Mouse (Mus musculus) T-helper 1 cell (primary cell): ENCODE measurements at regions not wholly inside any gene's neighbourhood (a gene's known extent, or its start where the extent isn't known, plus 50 kb on each side); places are given as distances from the start of the nearest gene placed in this dataset.

ENCODE experiments used
- in situ Hi-C: fragments of 300-600 bp; cut with MboI, MseI; formaldehyde crosslinking; loops from one replicate; pipeline ENCODE4 v1.15.1; 2025; ENCODE audit warnings: high pct_unique_total_duplicates

DNA sequence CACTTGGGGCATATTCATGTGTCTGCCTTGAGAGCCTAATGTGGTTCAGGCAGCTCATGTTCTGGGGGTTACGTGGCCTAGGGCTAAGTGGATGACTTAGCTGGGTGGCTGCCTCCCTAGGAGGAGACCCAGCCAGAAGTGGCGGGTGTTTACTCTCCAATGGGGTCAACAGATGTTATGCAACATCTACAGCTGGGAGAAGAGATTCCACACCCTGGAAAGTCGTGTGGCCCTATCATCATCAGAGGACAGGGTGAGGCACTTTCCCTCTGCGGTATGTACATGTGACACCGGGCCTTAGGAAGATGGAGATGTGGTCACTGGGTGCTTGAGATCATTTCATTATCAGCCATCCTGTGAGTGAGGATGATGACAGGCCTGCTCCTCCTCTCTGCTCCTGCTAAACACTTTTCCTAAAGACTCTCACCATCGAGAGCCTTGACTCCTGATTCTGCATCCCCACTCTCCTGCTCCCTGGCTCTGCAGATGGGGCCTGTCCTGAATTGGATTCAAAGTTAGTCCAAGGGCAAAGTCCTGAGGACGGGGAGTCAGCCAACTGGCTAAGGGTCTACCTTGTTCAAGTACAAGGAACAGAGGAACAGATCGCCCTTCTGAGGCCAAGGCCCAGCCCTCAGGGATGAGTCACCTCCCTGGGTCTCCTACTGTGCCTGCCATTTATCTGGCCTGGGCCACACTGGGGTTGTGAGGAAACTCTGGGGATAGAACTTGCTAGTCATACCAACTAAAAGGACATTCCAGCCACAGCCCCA lies 99.8 kb upstream of the Cops8 start:
- in situ Hi-C loops: no loop called here

DNA sequence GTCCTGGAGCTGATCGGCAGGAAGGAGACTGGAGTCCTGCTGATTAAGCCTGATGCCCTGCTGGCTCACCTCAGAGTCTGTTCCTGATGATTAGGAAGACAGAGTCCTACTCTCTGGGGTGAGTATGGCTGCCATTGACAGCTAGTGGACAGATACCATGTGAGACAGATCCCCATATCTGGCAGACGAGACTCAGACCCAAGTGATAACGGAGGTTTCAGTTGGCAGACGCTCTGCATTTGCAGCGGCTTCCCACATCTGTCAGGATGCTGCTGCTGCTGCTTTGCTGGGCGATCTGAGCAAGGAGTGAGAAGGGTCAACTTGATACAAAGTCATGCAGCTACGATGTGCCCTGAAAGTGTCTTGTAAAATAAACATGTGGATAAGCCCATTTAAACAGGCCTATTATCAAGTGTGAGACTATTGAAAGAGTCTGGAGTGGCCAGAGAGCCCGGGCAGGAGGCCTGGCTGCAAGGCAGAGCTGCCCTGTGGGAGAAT lies 98.1 kb upstream of the Cops8 start:
- in situ Hi-C loops: no loop called here

DNA sequence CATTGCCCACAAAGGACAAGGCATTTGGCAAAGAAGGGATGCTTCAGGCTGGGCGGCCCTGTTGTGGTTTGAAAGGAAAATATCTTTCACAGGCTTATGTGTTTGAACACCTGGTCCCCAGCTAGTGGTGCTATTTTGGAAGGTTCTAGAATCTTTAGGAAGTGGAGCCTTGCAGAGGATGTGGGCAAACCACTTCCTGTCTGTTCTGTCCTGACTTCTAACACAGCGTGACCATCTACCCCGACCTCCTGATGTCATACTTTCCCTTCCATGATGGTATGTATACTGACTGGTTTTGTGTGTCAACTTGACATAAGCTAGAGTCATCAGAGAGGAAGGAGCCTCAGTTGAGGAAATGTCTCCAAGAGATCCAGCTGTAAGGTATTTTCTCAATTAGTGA lies 97.2 kb upstream of the Cops8 start:
- in situ Hi-C loops: no loop called here

DNA sequence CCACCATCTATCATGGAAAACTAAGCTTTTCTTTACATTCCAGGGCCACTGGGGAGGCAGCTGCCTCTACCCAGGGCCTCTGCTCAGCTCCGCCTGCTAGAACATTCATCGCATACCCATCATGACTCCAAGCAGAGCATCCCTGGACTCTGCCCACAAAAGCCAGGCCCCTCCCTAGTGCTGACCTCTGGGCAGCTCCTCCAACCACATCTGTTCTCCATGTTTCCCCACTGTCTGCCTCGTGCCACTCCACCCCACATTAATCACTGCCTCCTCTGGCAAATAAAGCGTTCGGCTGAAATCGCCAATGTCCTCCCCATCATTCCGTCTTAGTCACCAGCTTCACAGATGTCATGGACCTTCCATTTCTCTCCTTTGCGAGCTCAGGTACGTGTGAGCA lies 96.2 kb upstream of the Cops8 start:
- in situ Hi-C loops: no loop called here

DNA sequence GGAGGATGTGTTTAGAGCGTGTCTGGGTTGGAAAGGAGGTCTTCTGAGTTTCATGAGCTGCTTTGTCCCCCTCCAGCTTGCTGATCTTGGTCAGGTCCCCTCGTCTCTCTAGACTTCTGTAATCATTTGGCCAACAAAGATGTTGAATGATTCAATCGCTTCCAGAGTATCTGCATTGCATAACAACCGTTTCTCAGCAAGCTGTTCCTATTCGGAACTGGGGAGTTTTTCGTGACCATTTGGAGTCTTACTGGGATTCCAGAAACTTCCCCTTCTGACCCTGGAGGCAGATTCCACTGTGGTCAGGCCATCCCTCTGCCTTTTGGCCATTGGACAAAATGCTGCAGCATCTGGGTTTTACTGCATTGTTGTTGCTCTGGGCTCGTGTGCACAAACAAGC lies 93.4 kb upstream of the Cops8 start:
- in situ Hi-C loops: no loop called here

DNA sequence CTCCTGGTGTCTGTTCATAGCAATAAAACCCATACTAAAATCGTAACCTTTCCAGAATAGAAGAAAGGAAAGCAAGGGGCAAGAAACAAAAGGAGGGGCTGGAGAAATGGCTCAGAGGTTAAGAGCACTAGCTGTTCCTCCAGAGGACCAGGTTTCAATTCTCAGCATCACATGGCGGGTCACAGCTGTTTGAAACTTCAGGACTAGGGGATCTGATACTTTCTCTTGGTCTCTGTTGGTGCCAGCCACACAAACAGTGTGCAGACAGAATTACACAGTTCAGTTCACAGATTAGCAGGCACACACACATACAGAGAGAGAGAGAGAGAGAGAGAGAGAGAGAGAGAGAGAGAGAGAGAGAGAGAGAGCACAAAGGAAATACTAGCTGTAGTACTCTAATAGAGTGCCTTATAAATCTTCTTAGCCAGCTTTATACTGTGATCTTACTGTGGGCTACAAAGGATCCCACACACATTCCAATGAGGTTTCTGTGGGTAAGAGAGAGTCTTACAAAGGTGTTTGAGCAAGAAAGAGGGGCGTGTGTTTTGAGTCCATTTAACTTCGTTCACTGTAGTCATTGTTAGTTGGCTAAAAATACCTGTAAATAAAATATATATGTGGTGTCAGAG lies 89.2 kb upstream of the Cops8 start:
- in situ Hi-C loops: no loop called here

DNA sequence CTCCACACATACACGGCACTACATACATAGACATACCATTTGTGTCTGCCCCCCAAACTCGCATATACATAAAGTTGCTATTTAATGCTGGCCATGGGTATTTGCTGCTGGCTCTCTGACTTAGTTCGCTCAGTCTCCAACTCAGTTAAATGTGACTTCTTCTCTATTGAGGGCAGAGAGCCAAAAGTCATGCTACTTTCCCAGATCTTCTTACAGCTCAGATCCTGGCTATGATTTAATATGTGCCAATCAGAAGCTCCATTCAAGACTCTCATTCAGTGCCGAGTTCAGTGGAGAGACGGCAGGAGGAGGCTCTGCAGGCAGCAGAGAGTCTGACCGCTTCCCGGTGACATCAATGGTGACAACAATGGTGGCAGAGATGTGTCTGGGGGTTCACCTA lies 88.6 kb upstream of the Cops8 start:
- in situ Hi-C loops: no loop called here

DNA sequence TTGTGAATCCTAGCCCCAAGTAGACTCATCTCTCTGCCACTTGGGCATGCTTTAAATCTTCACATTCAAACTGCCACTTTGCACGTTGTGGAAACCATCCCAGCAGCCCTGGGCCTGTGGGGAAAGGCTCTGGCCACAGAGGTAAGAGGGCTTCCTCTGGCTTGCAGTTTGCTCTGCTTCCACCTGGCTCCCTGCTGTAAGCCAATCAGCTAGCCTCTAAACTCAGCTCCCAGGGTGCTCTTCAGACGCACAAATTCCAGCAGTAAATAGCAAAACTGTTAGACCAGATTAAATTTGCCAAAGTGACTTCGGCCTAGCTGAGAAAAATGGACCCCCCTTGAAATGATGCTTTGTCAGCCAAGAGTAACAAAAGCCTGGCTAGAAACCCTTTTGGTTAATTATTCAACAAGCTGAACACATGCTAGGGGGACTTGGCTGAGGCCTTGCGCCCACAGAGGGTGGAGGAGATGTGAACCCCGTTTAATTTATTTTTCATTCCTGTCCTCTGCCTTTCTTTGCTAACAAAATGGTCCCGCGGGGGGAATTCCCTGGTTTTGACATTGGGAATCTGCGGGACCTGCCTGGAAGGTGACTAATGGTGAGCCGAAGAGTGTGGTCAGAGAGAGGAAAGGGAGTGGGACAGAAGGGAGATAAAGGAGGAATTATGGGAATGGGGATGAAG lies 84.1 kb upstream of the Cops8 start:
- in situ Hi-C loops: no loop called here

DNA sequence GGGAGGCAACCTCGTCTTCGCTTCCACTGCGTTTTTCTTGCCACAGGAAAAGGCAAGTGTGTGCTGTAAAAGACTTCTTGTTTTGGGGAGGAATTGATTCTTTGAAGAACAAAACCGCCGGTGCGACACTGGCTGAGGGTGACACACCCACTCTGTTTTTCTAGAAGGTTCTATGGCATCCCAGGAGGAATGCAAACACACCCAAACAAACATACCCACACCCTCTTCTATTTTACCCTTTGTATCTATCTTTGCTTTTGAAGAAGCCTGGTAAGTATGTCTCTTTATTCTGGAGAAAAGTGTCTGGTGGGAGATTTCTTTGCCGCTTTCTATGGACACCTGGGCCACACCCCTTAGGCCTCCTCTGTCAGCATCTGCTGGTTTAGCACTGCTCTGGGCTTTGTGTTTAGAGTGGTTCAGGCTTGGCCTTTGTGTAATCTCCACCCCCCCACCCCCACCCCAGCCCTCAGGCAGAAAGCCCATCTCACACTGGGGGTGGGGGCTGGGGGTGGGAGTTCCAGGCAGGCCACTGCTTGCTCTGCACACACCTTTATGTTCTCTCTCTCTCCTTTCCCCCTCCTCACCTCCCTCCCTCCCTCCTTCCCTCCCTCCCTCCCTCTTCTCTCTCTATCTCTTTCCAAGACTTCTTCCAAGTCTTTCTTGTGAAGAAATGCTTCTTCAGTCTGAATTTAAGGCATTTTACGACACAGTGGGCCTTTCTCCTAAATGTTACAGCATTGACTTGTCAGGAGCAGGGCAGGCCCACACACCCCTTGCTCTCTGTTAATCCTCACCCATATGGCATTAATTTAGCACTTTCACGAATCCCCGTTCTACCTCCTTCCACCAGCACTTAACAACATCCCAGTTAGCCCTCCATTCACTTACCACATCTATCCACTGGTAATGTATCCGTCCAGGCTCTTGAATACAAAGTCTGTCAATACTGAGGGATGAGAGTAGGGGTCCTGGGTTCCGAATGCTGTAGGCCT lies 83.2 kb upstream of the Cops8 start:
- in situ Hi-C loops: no loop called here

DNA sequence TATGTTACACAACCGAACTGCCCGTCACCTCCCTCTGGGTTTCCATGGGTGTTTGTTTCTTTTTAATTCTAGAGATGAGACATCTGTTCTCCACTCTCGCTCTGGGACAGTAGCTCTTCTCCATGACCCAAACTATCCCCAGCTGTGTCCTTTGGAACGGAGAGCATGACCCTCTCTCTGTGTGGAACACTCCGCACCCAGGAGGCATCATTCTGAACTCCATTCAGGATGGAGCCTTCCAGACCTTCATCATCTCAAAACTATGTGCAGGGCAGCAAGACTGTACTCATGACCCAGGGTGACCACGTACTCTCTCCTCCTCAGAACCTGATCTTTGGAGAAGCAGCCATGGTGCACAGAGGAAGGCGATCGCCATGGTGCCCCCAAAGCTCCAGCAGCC lies 80.5 kb upstream of the Cops8 start:
- in situ Hi-C loops: no loop called here

DNA sequence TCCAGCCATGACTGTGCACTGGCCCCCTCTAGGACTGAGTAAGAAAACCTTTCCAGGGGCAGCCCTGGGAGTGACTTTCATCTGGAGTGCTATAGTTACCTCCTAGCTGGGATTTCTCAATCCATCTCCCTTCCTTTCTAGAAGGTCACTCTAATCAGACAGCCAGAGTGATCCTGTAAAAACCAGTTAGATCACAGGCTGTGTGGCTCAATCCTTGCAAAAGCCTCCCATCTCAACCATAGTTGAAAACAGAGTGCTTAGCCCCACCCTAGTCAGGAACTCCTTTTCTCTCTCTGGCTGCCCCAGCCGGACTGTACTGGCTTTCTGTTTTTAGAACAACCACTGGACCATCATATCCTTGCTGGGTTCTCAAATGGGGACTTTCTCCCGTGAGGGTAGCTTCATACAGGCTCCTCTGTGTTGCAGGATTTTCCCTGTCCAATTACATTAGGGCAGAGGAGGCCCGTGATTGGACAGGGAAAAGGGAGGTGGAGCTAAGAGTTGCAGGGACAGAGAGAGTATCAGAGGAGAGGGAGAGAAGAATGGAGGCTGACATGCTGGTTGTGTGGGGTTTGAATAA lies 78.0 kb upstream of the Cops8 start:
- in situ Hi-C loops: no loop called here

DNA sequence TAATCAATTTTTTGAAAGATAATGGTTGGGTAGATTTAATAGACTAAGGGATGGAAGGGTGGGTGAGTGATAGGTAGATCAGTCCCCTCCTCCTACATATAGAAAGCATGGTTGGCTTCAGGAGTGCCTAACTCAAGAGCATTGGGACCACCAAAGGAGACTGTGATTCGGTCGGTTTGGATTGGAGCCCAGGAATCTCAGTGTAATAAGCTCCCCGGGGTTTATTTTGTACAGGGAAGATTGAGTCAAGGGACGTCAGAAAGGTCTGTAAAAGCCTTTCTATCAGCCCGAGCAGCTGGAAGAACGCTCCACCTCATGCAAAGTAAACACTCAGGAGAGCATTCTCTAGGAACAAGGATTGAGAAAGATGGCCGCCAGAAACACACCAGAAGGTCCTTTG lies 76.5 kb upstream of the Cops8 start:
- in situ Hi-C loops: no loop called here

DNA sequence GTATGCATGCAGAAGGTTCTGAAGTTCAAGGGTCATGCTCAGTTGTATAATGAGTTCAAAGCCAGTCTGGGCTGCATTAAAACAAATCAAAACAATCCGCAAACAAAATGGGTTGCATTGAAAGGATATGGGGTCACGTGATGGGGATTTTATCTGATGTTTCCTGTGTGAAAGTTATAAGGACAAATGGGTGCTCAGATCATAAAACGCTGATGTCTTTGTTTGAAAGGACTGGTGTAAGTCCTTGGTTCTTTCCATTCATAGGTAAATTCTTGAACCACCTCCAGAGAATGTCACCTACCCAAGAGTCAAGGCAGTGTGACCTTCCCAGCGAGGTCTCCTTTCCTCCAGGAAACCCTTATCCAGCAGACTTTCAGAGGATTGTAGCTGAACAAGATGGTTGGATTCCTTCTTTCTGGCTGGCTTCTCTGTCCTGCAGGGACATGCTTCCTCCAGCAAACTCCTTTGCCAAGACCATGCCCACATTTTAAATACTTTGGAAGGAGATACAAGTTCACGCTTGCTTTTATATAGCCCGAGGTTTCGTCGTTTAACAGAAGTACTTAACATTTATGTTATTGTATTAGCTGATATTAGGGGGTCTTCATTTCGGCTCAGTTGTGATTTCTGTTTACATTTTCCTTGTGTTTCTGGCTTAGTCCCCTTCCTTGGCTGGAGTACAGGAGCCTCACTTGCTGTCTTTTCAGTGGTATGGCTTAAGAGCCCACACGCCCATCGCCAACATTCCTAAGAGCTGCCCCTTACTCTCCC lies 74.6 kb upstream of the Cops8 start:
- in situ Hi-C loops: no loop called here

DNA sequence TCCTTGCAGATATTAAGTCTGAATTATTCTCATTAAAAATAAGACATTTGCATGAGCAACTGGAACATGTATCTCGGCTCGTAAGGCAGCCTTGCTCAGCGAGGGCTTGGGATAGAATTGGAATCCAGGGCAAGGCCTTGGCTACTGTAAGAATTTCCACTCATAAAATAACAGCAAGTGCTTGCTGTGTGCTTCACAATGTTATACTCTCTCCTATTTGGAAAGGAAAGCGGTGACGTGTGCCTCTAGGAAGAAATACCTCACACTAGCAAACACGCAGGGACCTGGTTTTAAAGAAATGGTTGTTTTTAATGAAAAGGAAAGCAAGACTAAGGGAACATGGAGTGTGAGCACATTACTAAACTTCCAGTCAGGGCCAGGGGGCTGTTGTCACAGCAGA lies 69.3 kb upstream of the Cops8 start:
- in situ Hi-C loops: no loop called here

DNA sequence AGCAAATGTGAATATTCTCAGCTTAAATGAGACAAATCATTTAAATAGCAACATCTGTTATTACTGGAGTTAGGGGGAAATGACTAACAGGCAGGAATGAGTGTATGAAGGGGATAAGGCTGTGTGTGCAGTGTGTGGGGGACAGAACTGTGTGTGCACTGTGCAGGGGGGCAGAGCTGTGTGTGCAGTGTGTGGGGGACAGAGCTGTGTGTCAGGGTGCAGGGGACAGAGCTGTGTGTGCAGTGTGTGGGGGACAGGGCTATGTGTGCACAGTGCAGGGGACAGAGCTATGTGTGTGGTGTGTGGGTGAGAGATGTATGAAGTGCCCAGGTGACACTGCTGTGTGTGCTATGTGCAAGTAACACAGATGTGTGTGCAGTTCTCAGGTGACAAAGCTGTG lies 66.7 kb upstream of the Cops8 start:
- in situ Hi-C loops: no loop called here

DNA sequence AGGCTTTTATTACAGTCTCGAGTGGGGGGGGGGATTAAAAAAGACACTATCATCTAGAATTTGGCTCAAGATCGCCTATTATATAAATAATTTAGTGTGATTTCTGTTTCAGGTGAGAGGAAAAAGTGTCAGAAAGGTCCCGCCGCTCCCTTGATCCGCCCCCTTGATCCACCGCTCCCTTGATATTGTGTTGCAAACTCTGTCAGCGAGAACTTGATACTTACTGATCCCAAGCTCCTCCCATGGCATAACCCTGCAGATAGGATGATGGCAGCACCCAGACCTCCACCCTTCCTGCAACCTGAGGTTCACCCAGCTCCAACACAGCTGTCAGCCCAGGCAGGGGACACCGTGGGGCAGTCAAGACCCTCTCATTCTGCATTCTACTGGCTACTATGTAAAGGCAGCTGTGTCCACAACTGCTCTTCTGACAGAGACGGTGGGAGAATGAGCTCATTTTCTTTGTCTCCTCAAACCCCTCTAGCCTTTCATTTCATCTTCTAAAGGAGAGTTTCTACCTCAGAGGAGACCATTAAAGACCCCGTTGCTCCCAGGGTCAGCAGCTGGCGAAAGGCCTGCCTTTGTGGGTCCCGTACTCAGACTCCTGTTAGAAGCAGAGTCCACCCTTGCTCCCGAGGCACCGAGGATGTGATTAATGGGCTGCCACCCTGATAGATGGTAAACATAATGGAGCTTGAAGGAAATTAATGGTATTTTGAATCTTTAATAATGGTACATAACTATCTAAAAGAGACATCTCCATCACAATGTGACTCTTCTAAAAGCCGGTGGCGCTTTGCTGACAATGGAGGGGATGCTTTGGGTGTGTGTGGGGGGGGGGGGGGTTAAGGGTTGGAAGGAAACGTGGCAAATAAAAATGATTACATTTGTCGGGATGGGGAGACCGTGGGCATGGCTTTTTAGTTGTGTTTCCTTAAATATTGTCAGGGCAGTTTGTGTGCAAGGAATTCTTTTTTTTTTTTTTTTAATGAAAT lies 58.7 kb upstream of the Cops8 start:
- in situ Hi-C loops: loop anchor here (10.0 kb wide), 1 partner anchor 1111 kb away; no protein-coding TSS in a partner anchor

DNA sequence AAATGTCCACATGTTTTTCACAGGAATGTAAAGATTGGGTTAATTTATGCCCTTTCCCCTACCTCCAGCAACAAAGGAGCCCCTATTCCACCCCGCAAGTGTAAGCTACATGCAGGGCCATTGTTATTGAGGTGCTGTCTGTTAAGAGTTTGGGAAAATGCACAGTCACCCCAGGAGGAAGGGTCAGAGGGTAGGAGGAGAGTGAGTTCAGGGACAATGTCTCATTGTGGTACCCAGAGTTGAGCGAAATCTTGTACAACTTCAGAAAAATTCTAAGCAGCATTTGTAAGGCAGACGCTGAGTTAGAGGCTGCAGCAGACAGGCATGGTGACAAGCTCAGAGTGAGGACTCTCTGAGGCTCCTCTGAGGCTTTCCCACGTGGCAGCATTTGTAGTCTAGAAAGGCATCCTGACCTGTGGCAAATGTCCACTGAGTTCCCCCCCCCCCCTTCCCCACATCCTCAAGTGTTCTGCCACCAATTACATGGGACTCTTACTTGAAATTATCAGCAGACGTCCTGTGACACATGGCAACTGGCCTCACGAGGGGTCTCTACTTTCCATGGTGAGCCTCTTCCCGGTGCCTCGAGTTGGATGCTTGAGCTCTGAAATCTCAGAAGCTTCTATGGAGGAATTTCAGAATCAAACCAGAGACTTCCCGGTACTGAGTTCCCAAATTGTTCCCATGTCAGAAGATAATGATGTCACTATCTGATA lies 57.8 kb upstream of the Cops8 start:
- in situ Hi-C loops: loop anchor here (10.0 kb wide), 1 partner anchor 1110 kb away; no protein-coding TSS in a partner anchor

DNA sequence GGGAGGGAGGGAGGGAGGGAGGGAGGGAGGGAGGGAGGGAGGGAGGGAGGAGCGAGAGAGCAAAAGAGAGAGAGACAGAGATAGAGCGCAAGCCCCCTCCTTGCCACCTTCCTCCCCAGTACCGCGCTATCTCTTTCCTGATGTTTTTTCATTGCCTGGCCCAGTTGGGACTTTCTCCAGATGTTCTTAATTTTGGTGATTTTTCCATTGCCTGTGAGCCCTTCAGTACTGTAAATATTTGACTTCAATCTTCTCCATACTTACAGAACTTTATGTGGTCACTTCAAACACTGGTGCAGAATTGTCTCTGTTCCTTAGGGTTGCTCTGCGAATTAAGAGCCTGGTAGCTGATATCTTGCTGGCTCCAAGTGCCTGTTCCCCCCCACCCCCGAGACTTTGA lies 50.1 kb upstream of the Cops8 start:
- in situ Hi-C loops: no loop called here
